Mouse (Mus musculus) lung, embryonic 14.5 days (tissue): ENCODE measurements around the gene Car15. TPM values are rescaled to one million over a fixed set of nuclear protein-coding genes. Genes with fewer than 3 reads are reported as not detected.

Experiments
- ATAC-seq: fragments of 200-750 bp; cut with Nextera tagmentation; 2 replicates; pipeline ENCODE4 v1.8.0; 2017; ENCODE audit warnings: mild to moderate bottlenecking, moderate TSS enrichment, moderate library complexity; ENCODE audit not compliant: insufficient read depth
- DNase-seq: peaks from one replicate; pipeline ENCODE4 v3.0.0-alpha.2; 2015
- H3K27ac ChIP-seq: fragments of 300-500 bp; sonication (generic); 2 replicates; pipeline ENCODE4 v1.5.1; 2014; ENCODE audit warnings: low read depth, mild to moderate bottlenecking, moderate library complexity
- H3K27me3 ChIP-seq: fragments of 300-500 bp; sonication (generic); 2 replicates; pipeline ENCODE4 v1.6.1; 2014; ENCODE audit warnings: low read length, control low read depth; ENCODE audit not compliant: insufficient read depth
- H3K36me3 ChIP-seq: fragments of 300-500 bp; sonication (generic); 2 replicates; pipeline ENCODE4 v1.6.1; 2014; ENCODE audit warnings: control low read depth; ENCODE audit not compliant: insufficient read depth
- H3K4me1 ChIP-seq: fragments of 300-500 bp; sonication (generic); 2 replicates; pipeline ENCODE4 v1.6.1; 2014; ENCODE audit warnings: antibody characterized with exemption, control low read depth; ENCODE audit not compliant: insufficient read depth
- H3K4me2 ChIP-seq: fragments of 300-500 bp; sonication (generic); 2 replicates; pipeline ENCODE4 v1.6.1; 2014; ENCODE audit warnings: mild to moderate bottlenecking
- H3K4me3 ChIP-seq: fragments of 300-500 bp; sonication (generic); 2 replicates; pipeline ENCODE4 v1.5.1; 2014; ENCODE audit warnings: low read depth, low read length
- H3K9ac ChIP-seq: fragments of 300-500 bp; sonication (generic); 2 replicates; pipeline ENCODE4 v1.6.1; 2014
- H3K9me3 ChIP-seq: fragments of 300-500 bp; sonication (generic); 2 replicates; pipeline ENCODE4 v1.6.1; 2016; ENCODE audit warnings: low read depth, low read length, control low read depth
- CTCF ChIP-seq: IDR thresholded peaks from 2 replicates; pipeline ENCODE4 v1.5.1; 2016; ENCODE audit warnings: antibody characterized with exemption, low read depth
- WGBS: fragments of 180-500 bp; shearing (Covaris S2); extraction: QIAGEN DNeasy Blood & Tissue Kit; methylation state at CpG from one replicate; pipeline ENCODE4 v1.1.7; 2014; 5-methylcytosine and 5-hydroxymethylcytosine counted together
- polyA plus RNA-seq: library from polyadenylated mRNA; unstranded; fragments of >200 nt; fragmentation: Nextera tagmentation; extraction: Ambion mirVana; gene quantifications from 2 replicates; pipeline ENCODE4 v1.2.1, GENCODE M21; 2014

Gene Car15
- polyA plus RNA-seq, 1 experiment from 2014 or later: 2.7 TPM

GRCm38 (mm10) chr16:17802456-17802838 lies 35.7 kb downstream of the Car15 start:
- peaks cover 63% of the 10 kb centered on the region for H3K27me3 ChIP-seq
- no peaks in the 10 kb centered on the region for H3K9me3 ChIP-seq
- peak overlapping the region; percentile 29 for H3K9ac ChIP-seq
- H3K36me3 ChIP-seq: peaks cover 42% of the 10 kb centered on the region; the same call in 1 of the 2 replicates
- TF ChIP-seq CTCF: no peak
- H3K4me3 ChIP-seq: peak overlapping the region; percentile 31
- H3K4me1 ChIP-seq: peaks cover 50% of the 10 kb centered on the region
- WGBS: 26% methylated on average over 18 of the region's 18 CpGs
- ATAC-seq (no peak), DNase-seq (peak; percentile 25)
- H3K4me2 ChIP-seq: peak overlapping the region; percentile 59
- H3K27ac ChIP-seq: no peak overlapping the region

- Histone ChIP-seq H3K27me3 (peaks cover 61% of the 10 kb centered on the region), H3K27ac (no peak overlapping the region), H3K9ac (no peak overlapping the region), H3K4me3 (peak overlapping the region; percentile 31), H3K36me3 (peaks cover 37% of the 10 kb centered on the region; the same call in 1 of the 2 replicates), H3K4me2 (peak overlapping the region; percentile 59), H3K4me1 (peaks cover 46% of the 10 kb centered on the region), H3K9me3 (no peaks in the 10 kb centered on the region)
- peak; percentile 51 for DNase-seq
- WGBS: 20% methylated on average over 7 of the region's 7 CpGs
- no peak for ATAC-seq
- no peak for TF ChIP-seq CTCF
These were observed 36.2 kb downstream of the Car15 start for GRCm38 (mm10) chr16:17801777-17802455.

- Histone ChIP-seq H3K27me3 (peaks cover 38% of the 10 kb centered on the region), H3K4me2 (peak overlapping the region; percentile 82), H3K27ac (no peak overlapping the region), H3K9me3 (no peaks in the 10 kb centered on the region), H3K9ac (no peak overlapping the region), H3K4me3 (peak overlapping the region; percentile 79; the same call in 1 of the 2 replicates), H3K4me1 (peaks cover 43% of the 10 kb centered on the region), H3K36me3 (peaks cover 22% of the 10 kb centered on the region; the same call in 1 of the 2 replicates)
- ATAC-seq (no peak), DNase-seq (no peak)
- no peak for TF ChIP-seq CTCF
These were observed 38.6 kb downstream of the Car15 start for GRCm38 (mm10) chr16:17799584-17799983.

- peak overlapping the region; percentile 97 for H3K27ac ChIP-seq
- H3K4me1 ChIP-seq: peaks cover 33% of the 10 kb centered on the region
- peak overlapping the region; percentile 79 for H3K4me3 ChIP-seq
- no peak for TF ChIP-seq CTCF
- peaks cover 29% of the 10 kb centered on the region for H3K27me3 ChIP-seq
- peak overlapping the region; percentile 93 for H3K9ac ChIP-seq
- 3% methylated on average over 39 of the region's 45 CpGs for WGBS
- peak overlapping the region; percentile 82 for H3K4me2 ChIP-seq
- ATAC-seq (peak; percentile 79), DNase-seq (peak; percentile 91)
- no peaks in the 10 kb centered on the region for H3K9me3 ChIP-seq
- peaks cover 18% of the 10 kb centered on the region for H3K36me3 ChIP-seq
These were observed 39.6 kb downstream of the Car15 start for GRCm38 (mm10) chr16:17798321-17799180.

- no peak for TF ChIP-seq CTCF
- Histone ChIP-seq H3K27ac (peak overlapping the region; percentile 97), H3K4me2 (peak overlapping the region; percentile 82), H3K27me3 (peaks cover 23% of the 10 kb centered on the region), H3K9me3 (no peaks in the 10 kb centered on the region), H3K36me3 (peaks cover 18% of the 10 kb centered on the region), H3K4me3 (peak overlapping the region; percentile 79), H3K9ac (peak overlapping the region; percentile 93), H3K4me1 (peaks cover 26% of the 10 kb centered on the region)
- peak; percentile 18 for ATAC-seq
- WGBS: 4% methylated on average over 29 of the region's 29 CpGs
- DNase-seq: peak; percentile 58
These were observed 40.3 kb downstream of the Car15 start for GRCm38 (mm10) chr16:17797812-17798311.

- ATAC-seq (peak; percentile 71), DNase-seq (peak; percentile 88)
- Histone ChIP-seq H3K27ac (peak within 1 kb of the TSS; percentile 97), H3K4me3 (peak within 1 kb of the TSS; percentile 79), H3K4me2 (peak within 1 kb of the TSS; percentile 82), H3K9me3 (no peaks in the 10 kb centered on the region), H3K36me3 (peaks cover 22% of the 10 kb centered on the region), H3K4me1 (peaks cover 19% of the 10 kb centered on the region), H3K9ac (peak within 1 kb of the TSS; percentile 93), H3K27me3 (peaks cover 16% of the 10 kb centered on the region)
- TF ChIP-seq CTCF: no peak
- WGBS: under 1% methylated on average over 69 of the region's 81 CpGs
These were observed 41.0 kb downstream of the Car15 start, which contains the start of gene Scarf2 for GRCm38 (mm10) chr16:17796971-17797811. Gene Scarf2 (plus strand): TSS chr16:17797282.
